Mouse (Mus musculus) cerebellum, adult 8-10 months (tissue): ENCODE data around the gene Sdf2l1.

Experiments
- DNase-seq: peaks from one replicate; pipeline ENCODE4 v3.0.0; 2022

Sdf2l1 gene

DNA sequence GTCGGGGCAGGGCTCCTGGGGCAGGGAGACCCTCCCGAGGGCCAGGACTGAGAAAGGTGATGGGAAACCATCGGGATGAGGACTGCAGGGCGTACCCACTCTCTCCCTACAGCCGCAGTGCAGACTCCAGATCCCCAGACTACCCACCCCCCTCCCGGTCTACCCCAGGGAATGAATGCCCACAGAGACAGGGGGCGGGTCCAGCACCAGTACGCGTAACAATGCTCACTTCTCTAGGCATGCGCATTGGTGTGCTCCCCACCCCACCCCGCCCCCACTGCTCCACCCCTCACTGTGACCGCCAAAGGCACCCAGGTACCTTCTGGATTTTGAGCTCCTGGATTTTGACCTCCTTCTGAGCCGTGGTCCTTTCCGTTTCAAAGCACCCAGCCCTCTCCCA lies 10.6 kb downstream of the Sdf2l1 start:
- DNase-seq, result no peak

- no peak for DNase-seq
Observed at GRCm38 (mm10) chr16:17117309-17117799, 14.8 kb downstream of the Sdf2l1 start.

GRCm38 (mm10) chr16:17110771-17111743 lies 21.1 kb downstream of the Sdf2l1 start, which contains the start of gene Ppil2:
TSS of gene Ppil2 (minus strand) at chr16:17111257.
- peak; percentile 66 for DNase-seq

GRCm38 (mm10) chr16:17104600-17104999 lies 27.6 kb downstream of the Sdf2l1 start:
- no peak for DNase-seq

DNA sequence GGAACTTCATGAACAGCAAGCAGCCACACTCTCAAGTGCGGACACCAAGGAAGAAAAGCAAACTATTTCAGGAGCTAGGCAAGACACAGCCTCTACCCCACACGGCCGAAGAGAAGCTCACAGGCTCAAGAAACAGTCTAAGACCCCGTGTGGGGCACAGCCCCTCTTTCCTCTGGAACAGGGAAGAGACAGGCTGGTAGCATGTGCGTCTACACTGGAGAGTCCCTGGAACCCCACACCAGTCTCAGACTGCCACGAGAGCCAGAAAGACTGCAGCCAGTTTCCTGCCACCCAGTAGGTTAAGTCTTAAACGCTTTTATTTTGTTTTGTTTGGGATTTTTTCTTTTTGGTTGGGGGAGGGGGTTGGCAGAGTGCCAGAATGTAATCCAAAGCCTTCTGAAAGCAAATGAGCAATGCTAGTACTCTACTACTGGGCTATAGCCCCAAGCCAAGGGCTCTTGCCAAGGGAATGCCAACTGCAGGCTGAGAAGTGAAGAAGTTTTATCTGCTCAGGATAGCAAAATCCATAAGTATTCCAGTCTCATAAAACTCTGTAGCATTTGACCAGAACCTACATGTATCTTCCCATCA lies 29.5 kb downstream of the Sdf2l1 start:
- no peak for DNase-seq

DNA sequence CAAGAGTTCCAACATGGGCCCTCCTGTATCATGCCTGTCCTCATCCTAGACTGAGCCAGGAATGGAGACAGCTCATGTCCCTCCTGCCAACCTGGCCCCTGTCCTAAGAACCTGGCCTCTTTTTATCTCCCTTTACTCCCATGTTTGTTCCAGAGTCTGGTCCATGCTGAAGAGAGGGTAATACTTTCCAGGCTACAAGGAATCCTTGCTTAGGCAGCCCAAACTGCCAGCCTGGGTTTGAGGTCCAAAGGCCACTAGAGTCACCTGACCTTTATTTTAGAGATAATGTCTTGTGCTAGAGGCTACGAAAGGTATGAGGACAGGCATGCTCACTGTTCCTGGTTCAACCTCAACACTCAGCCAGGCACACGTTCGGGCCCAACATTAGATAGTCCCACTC lies 35.2 kb downstream of the Sdf2l1 start:
- no peak for DNase-seq

GRCm38 (mm10) chr16:17088346-17088745 lies 43.8 kb downstream of the Sdf2l1 start:
- DNase-seq, result no peak

DNA sequence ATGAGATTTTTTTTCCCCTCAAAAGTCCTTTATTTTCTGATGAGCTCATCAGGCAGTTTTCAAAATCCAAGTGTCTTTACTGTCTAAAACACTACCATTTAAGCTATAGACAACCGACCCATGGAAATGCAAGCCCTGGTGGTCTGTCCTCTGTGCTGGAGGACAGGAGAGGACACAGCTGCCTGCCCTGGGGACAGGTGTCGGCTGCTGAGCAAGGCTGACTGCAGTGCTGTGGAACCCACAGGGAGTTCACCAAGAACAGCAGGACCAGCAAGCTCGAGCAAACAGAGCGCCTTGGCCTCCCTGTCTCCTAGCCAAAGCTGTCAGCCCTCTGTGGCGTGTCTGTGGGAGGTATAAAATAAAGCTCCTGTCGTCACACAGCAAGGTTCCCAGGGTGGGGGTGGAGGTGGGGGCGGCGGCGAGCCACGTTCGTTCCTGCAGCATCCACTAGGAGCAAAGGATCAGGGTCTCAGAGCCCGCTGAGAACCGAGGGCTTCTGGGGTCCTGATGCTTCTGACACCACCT lies 45.5 kb downstream of the Sdf2l1 start:
- no peak for DNase-seq

DNA sequence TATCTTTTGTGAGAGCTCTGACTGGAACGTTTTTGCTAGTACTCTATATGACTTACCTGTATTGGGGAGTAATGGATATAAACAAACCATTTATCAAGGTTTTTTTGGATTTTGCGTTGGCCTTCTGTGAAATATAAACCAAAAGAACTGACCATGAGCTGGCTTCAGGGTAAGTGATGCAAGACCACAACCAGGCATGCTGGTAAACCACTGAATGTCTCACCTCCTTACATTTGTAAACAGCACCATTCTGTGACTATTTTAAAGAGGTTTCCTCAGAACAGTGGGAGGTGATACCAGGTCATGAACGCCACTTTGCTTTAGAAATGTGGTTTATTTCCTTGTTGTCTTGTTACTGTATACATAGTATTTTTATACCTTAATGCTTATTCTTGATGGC lies 45.9 kb downstream of the Sdf2l1 start:
- no peak for DNase-seq

DNA sequence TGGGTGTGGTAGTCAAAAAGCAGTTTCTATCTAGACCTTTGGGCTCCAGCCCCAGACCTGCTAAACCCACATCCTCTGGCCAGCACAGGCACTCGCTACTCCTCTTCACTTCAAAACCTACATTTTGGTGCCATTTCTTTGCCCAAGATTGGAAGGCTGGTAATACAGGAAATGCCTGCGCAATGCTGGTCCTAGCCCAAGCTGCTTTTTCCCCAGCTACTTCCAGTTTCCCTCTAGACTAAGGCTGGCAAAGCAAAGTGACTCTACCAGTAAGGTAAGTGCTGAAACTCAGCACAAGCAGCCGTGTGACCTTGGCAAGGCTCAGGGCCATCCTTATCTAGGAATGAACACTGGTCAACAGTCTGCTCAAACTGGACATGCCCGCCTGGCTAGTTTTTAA lies 46.5 kb downstream of the Sdf2l1 start:
- no peak for DNase-seq

- DNase-seq, result no peak
Observed at GRCm38 (mm10) chr16:17082121-17082792, 49.9 kb downstream of the Sdf2l1 start.
